Mouse (Mus musculus): ENCODE data around the gene Mettl16. TPM values are rescaled to one million over a fixed set of nuclear protein-coding genes. Genes with fewer than 3 reads are reported as not detected.

Gene Mettl16
- polyA plus RNA-seq, 1 experiment from 2014 or later: 35.2 TPM

DNA sequence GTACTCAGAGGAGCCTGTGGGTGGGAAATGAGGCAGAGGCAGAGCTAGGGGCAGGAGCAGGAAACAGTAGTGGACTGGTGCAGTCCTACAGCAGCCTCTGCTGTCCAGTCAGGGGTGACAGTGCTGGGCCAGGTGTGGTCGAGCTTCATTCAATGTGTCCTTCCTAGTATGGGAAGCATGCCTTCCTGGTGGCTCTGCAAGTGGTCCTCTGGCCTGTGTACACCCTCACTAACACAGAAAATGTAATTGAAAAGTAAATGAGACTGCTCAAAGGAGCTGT, 63.7 kb downstream of the Mettl16 start:
- H3K9ac ChIP-seq: no peak overlapping the region
- no peak overlapping the region for H3K4me2 ChIP-seq (replicated peaks)
- H3K4me1 ChIP-seq (replicated peaks; ENCODE audit: control insufficient read depth, insufficient read depth, low read length): peaks cover 27% of the 10 kb centered on the region
- no peak overlapping the region for H3K4me3 ChIP-seq (replicated peaks; ENCODE audit: low read length)
- ATAC-seq (ENCODE audit: low FRiP score): no peak
- H3K36me3 ChIP-seq (replicated peaks; ENCODE audit: control insufficient read depth, insufficient read depth): peaks cover 6% of the 10 kb centered on the region
- H3K27me3 ChIP-seq (ENCODE audit: control insufficient read depth, insufficient read depth, low read length): no peaks in the 10 kb centered on the region
- DNase-seq (ENCODE audit: low spot score): no peak
- H3K9me3 ChIP-seq (ENCODE audit: control insufficient read depth, low read length): no peaks in the 10 kb centered on the region
- WGBS: 73% methylated on average over 1 of the region's 1 CpGs
- H3K27ac ChIP-seq: no peak overlapping the region

DNA sequence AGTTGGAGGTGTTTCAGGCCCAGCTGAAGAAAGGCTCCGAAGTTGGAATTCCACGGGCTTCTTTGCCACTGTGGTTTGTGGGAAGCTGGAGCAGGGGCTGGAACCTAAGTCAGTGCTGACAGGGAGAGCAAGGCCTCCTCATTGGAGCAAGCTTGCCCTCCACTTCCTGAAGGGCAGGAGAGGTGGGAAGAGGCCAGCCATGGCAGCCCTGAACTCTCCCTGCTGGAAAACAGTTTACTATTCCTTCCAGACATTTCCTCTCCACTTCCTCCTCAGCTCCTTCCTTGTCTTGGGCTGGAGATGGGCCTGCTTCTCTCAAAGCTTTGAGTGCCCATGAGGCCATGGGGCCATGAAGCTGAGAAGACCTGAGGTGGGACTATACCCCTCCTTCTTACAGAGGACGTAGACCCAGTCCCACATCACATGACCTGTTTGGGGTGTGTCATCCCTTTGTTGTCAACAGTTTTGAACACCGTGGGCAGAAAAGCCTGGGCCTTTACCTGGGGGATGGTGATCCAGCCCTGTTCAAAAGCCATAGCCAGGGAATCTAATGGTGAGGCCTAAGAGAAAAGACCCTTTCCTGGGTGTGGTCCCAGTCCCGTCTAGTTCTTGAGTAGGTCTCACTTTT, 64.1 kb downstream of the Mettl16 start:
- H3K4me3 ChIP-seq (replicated peaks; ENCODE audit: low read length): no peak overlapping the region
- H3K4me2 ChIP-seq (replicated peaks): no peak overlapping the region
- no peak overlapping the region for H3K9ac ChIP-seq
- H3K36me3 ChIP-seq (replicated peaks; ENCODE audit: control insufficient read depth, insufficient read depth): peaks cover 6% of the 10 kb centered on the region
- no peaks in the 10 kb centered on the region for H3K27me3 ChIP-seq (ENCODE audit: control insufficient read depth, insufficient read depth, low read length)
- ATAC-seq (ENCODE audit: low FRiP score) (no peak), DNase-seq (ENCODE audit: low spot score) (no peak)
- H3K4me1 ChIP-seq (replicated peaks; ENCODE audit: control insufficient read depth, insufficient read depth, low read length): peaks cover 24% of the 10 kb centered on the region
- H3K27ac ChIP-seq: no peak overlapping the region
- no peaks in the 10 kb centered on the region for H3K9me3 ChIP-seq (ENCODE audit: control insufficient read depth, low read length)
- WGBS: 62% methylated on average over 5 of the region's 5 CpGs

DNA sequence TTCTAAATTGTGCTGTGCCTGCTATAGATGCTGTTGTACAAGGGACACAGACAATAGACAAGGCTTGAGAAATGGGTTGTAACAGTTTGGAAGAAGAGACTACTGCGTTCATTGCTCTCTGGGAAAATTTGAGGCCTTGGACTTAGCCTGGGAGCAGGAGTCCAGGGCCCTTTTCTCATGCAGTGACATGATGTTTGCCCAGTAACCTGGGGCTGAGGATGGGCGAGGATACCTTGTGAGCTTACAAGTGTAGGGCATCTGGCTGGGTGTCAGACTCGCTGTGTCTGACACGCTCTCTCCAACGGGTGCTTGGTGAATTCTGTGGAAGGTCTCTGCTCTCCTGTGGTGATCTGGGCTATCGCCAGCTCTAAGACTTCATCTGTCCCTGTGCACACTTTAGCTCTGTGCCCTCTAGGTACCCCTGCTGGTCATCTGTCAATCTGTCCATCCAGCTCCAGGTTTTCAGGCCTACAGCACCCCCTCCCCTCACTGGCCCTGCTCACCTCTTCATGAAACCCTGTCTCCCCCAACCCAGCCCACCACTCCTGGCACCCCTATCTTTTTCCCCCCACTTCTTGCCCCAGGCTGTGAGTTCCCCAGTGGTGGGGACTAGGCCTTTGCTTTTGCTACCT, 65.1 kb downstream of the Mettl16 start:
- Histone ChIP-seq H3K4me2 (replicated peaks) (no peak overlapping the region), H3K9me3 (ENCODE audit: control insufficient read depth, low read length) (no peaks in the 10 kb centered on the region), H3K4me3 (replicated peaks; ENCODE audit: low read length) (no peak overlapping the region), H3K9ac (no peak overlapping the region), H3K36me3 (replicated peaks; ENCODE audit: control insufficient read depth, insufficient read depth) (peaks cover 6% of the 10 kb centered on the region), H3K27ac (no peak overlapping the region), H3K27me3 (ENCODE audit: control insufficient read depth, insufficient read depth, low read length) (no peaks in the 10 kb centered on the region), H3K4me1 (replicated peaks; ENCODE audit: control insufficient read depth, insufficient read depth, low read length) (peaks cover 24% of the 10 kb centered on the region)
- WGBS: 73% methylated on average over 6 of the region's 6 CpGs
- ATAC-seq (ENCODE audit: low FRiP score) (no peak), DNase-seq (ENCODE audit: low spot score) (no peak)

DNA sequence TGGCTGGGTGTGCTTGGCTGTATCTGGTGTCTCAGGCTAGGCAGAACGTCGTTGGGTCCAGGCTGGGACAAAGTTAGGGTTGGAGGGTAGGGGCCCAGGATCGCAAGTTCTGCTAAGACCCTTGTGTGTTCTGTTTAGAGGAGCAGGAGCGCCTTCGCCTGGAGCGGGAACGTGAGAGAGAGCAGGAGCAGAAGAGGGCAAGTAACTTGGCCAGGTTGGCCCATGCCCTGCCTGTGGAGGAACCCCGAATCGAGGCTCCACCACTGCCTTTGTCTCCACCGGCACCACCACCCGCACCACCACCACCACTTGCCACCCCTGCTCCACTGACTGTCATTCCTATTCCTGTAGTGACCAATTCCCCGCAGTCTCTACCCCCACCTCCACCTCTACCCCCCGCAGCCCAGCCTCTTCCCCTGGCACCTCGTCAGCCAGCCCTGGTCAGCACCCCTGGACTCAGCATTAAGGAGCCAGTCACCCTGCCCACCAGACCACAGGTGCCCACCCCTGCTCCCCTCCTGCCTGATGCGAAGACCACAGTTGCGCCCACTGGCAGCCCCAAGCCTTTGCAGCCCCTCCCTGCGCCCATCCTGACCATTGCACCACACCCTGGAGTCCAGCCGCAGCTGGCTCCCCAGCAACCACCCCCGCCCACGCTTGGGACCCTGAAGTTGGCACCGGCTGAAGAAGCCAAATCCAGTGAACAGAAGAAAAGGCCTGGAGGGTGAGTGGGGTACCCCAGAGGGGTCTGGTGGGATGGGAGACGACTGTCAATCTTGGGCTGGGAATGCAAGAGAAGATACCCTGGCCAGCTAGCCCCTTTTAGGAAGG, 65.8 kb downstream of the Mettl16 start:
- Histone ChIP-seq H3K4me1 (replicated peaks; ENCODE audit: control insufficient read depth, insufficient read depth, low read length) (peaks cover 24% of the 10 kb centered on the region), H3K36me3 (replicated peaks; ENCODE audit: control insufficient read depth, insufficient read depth) (peaks cover 6% of the 10 kb centered on the region), H3K9me3 (ENCODE audit: control insufficient read depth, low read length) (no peaks in the 10 kb centered on the region), H3K27me3 (ENCODE audit: control insufficient read depth, insufficient read depth, low read length) (no peaks in the 10 kb centered on the region), H3K9ac (no peak overlapping the region), H3K4me3 (replicated peaks; ENCODE audit: low read length) (no peak overlapping the region), H3K4me2 (replicated peaks) (no peak overlapping the region), H3K27ac (no peak overlapping the region)
- ATAC-seq (ENCODE audit: low FRiP score) (no peak), DNase-seq (ENCODE audit: low spot score) (no peak)
- WGBS: 88% methylated on average over 22 of the region's 22 CpGs

DNA sequence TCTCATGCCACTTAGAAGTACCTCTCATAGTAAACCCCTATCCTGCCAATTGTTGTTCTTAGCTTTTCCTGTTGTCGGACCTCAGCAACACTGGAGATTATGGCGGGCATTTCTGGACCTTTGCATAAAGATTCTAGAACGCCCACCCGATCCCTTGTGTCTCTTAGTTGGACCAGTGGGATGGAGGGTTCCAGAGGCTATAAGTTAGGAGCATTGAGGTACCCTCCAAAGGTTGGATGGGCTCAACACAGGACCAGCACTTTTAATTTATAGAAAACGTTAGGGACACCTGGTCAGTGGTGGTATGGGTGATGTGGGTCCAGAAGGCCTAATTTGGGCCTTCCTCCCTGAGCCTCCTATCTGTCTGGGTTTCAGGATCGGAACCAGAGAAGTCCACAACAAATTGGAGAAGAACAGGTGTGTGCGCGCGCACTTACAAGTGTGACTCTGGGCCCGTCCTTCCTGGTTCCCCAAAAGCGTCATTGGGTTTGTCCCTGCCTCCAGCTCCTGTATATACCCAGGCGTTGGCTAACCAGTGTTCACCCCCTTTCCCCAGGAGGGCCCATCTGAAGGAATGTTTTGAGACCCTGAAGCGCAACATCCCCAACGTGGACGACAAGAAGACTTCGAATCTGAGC, 66.5 kb downstream of the Mettl16 start:
- H3K4me2 ChIP-seq (replicated peaks): peak overlapping the region; percentile 68
- WGBS: 50% methylated on average over 16 of the region's 16 CpGs
- no peaks in the 10 kb centered on the region for H3K27me3 ChIP-seq (ENCODE audit: control insufficient read depth, insufficient read depth, low read length)
- H3K27ac ChIP-seq: peak overlapping the region; percentile 88
- ATAC-seq (ENCODE audit: low FRiP score) (no peak), DNase-seq (ENCODE audit: low spot score) (no peak)
- peaks cover 10% of the 10 kb centered on the region for H3K36me3 ChIP-seq (replicated peaks; ENCODE audit: control insufficient read depth, insufficient read depth)
- H3K9me3 ChIP-seq (ENCODE audit: control insufficient read depth, low read length): no peaks in the 10 kb centered on the region
- H3K4me1 ChIP-seq (replicated peaks; ENCODE audit: control insufficient read depth, insufficient read depth, low read length): peaks cover 24% of the 10 kb centered on the region
- H3K9ac ChIP-seq: peak overlapping the region; percentile 61; the same call in 1 of the 2 replicates
- H3K4me3 ChIP-seq (replicated peaks; ENCODE audit: low read length): peak overlapping the region; percentile 47

DNA sequence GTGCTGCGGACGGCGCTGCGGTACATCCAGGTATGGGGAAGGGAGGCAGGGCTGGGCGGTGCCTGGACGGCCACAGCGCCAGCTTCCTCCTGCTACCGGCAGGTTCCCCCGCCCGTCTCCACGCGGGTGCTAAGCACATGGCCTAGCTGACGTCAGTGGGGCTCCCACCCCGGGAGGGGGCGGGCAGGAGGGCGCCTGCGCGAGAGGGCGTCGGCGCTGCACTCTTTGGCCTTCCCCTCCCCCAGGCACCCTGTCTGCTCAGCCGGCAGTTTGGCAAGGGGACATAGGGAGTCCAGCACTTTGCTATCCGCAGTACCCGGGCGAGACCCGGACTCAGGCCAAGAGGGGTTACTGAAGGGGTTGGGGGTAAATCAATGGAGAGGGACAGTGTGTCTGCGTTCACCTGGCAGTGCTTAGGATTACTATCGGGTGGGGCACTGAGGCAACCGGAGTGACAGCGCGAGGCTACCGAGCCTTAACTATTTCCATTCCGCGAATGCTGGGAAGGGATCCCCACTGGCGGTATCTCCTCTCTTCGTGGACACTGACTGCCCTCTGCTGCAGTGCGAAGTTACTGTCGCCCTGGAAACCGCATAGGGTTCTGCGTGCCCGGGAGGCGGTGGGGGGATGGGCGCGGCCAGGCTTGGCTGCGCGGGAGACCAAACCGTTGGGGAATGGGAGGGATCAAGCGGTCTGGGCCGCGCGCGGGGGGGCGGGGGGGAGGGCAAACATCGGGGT, 67.2 kb downstream of the Mettl16 start:
- peak overlapping the region; percentile 68 for H3K4me2 ChIP-seq (replicated peaks)
- DNase-seq (ENCODE audit: low spot score) (peak; percentile 78), ATAC-seq (ENCODE audit: low FRiP score) (peak; percentile 69)
- peak overlapping the region; percentile 61 for H3K9ac ChIP-seq
- H3K9me3 ChIP-seq (ENCODE audit: control insufficient read depth, low read length): no peaks in the 10 kb centered on the region
- peak overlapping the region; percentile 47 for H3K4me3 ChIP-seq (replicated peaks; ENCODE audit: low read length)
- H3K36me3 ChIP-seq (replicated peaks; ENCODE audit: control insufficient read depth, insufficient read depth): peaks cover 17% of the 10 kb centered on the region
- H3K4me1 ChIP-seq (replicated peaks; ENCODE audit: control insufficient read depth, insufficient read depth, low read length): peaks cover 20% of the 10 kb centered on the region
- H3K27ac ChIP-seq: peak overlapping the region; percentile 88
- under 1% methylated on average over 52 of the region's 54 CpGs for WGBS
- H3K27me3 ChIP-seq (ENCODE audit: control insufficient read depth, insufficient read depth, low read length): no peaks in the 10 kb centered on the region

DNA sequence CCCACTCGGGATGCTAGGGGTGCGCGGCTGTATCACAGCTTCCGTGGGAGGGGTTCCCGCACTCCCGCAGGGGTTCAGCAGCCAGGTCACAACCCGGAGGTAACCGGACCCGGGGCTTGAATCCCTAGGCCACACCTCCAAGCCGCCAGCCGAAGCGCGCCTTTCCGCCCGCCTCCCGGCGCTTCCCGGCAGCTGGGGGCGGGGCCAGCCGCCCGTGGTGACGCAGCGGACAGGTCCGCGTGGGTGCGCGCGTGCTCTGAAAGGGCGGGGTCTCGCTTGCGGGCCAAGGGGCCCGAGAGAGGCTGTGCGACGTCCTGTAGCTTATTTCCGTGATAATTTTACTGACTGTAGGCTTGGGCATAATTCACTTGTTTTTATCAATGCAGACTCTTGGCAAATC, 67.8 kb downstream of the Mettl16 start:
- H3K4me2 ChIP-seq (replicated peaks): peak overlapping the region; percentile 68
- under 1% methylated on average over 34 of the region's 35 CpGs for WGBS
- peak; percentile 86 for DNase-seq (ENCODE audit: low spot score)
- H3K4me3 ChIP-seq (replicated peaks; ENCODE audit: low read length): peak overlapping the region; percentile 47
- peaks cover 14% of the 10 kb centered on the region for H3K4me1 ChIP-seq (replicated peaks; ENCODE audit: control insufficient read depth, insufficient read depth, low read length)
- ATAC-seq (ENCODE audit: low FRiP score): peak; percentile 66
- H3K27ac ChIP-seq: peak overlapping the region; percentile 88
- peak overlapping the region; percentile 61 for H3K9ac ChIP-seq
- peaks cover 23% of the 10 kb centered on the region for H3K36me3 ChIP-seq (replicated peaks; ENCODE audit: control insufficient read depth, insufficient read depth)
- no peaks in the 10 kb centered on the region for H3K27me3 ChIP-seq (ENCODE audit: control insufficient read depth, insufficient read depth, low read length)
- H3K9me3 ChIP-seq (ENCODE audit: control insufficient read depth, low read length): no peaks in the 10 kb centered on the region

DNA sequence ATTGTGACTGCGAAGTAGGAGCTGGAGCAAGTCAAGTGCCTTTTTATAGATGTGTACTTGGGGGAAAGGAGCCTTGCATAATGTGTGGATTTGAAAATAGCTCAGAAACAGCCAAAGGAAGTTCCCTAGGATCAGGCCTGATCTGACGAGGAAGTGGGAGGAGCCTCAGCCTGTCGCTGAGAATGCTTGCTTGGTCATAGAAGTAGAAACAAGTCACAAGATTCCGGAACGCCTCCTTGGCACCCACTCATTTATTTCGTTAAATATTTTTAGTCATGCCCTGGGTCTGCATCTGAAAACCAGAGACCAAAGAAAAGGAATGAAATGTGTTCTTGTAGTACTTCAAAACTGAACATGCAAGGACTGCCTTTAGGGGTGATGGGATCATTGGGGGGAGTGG, 68.3 kb downstream of the Mettl16 start:
- H3K4me3 ChIP-seq (replicated peaks; ENCODE audit: low read length): peak overlapping the region; percentile 47
- H3K9me3 ChIP-seq (ENCODE audit: control insufficient read depth, low read length): no peaks in the 10 kb centered on the region
- H3K27ac ChIP-seq: peak overlapping the region; percentile 88
- H3K4me1 ChIP-seq (replicated peaks; ENCODE audit: control insufficient read depth, insufficient read depth, low read length): peaks cover 10% of the 10 kb centered on the region; the same call in 1 of the 2 replicates
- peak overlapping the region; percentile 68 for H3K4me2 ChIP-seq (replicated peaks)
- DNase-seq (ENCODE audit: low spot score) (no peak), ATAC-seq (ENCODE audit: low FRiP score) (no peak)
- no peaks in the 10 kb centered on the region for H3K27me3 ChIP-seq (ENCODE audit: control insufficient read depth, insufficient read depth, low read length)
- no peak overlapping the region for H3K9ac ChIP-seq
- WGBS: 40% methylated on average over 6 of the region's 6 CpGs
- H3K36me3 ChIP-seq (replicated peaks; ENCODE audit: control insufficient read depth, insufficient read depth): peaks cover 28% of the 10 kb centered on the region

All from hindbrain, embryonic 14.5 days (tissue).